ENCODE assay signal across 22 mouse cellular contexts in genomic region chr13:43288026-43288425, GRCm38 (mm10). TPM values are rescaled to one million over a fixed set of nuclear protein-coding genes. Genes with fewer than 3 reads are reported as not detected.
DNase-seq lines count a peak whose midpoint lies in the region; ATAC-seq and TF ChIP-seq lines count a peak whose summit lies in the region.
"Had no signal": no experiment of that assay in that cellular context is flagged by ENCODE, and none has a peak within 500 bp of the region (broad histone marks: within the 10 kb centered on the region; RNA-seq: fewer than 3 reads in every experiment).

No protein-coding gene starts in this region.

- TF ChIP-seq CTCF in hindbrain, postnatal 0 days (IDR thresholded peaks at IDR 0.05; ENCODE audit: low read depth): no peak

- no peak overlapping the region for H3K4me2 ChIP-seq in hindbrain, postnatal 0 days (ENCODE audit: low read depth, low read length)
- no peak overlapping the region for H3K4me2 ChIP-seq in neural tube, embryonic 13.5 days
- H3K4me2 ChIP-seq in neural tube, embryonic 15.5 days: no peak overlapping the region
- H3K4me2 ChIP-seq: embryonic facial prominence, embryonic 13.5 days; forebrain, embryonic 15.5 days; heart, embryonic 12.5 days; limb, embryonic 13.5 days; liver, embryonic 13.5 days; lung, embryonic 14.5 days had no signal

- WGBS in hindbrain, embryonic 10.5 days: 46% methylated on average over 5 of the region's 5 CpGs
- WGBS in hindbrain, postnatal 0 days: 53% methylated on average over 5 of the region's 5 CpGs
- 53% methylated on average over 5 of the region's 5 CpGs for WGBS in neural tube, embryonic 13.5 days
- WGBS in neural tube, embryonic 15.5 days: 58% methylated on average over 5 of the region's 5 CpGs

- H3K4me3 ChIP-seq in hindbrain, embryonic 10.5 days: no peak overlapping the region
- H3K4me3 ChIP-seq in hindbrain, postnatal 0 days (ENCODE audit: low read length): no peak overlapping the region
- H3K4me3 ChIP-seq in neural tube, embryonic 13.5 days: no peak overlapping the region
- no peak overlapping the region for H3K4me3 ChIP-seq in neural tube, embryonic 15.5 days (replicated peaks)
- H3K4me3 ChIP-seq: embryonic facial prominence, embryonic 13.5 days; forebrain, embryonic 15.5 days; heart, embryonic 12.5 days; limb, embryonic 13.5 days; liver, embryonic 13.5 days had no signal

- peak; percentile 52 for DNase-seq in cerebellum, adult 11-12 months
- no peak for DNase-seq in hindbrain, embryonic 10.5 days (ENCODE audit: low spot score)
- DNase-seq in hindbrain, postnatal 0 days (ENCODE audit: low spot score): no peak
- DNase-seq: adrenal gland, postnatal 25 days; kidney, adult 18-20 months; liver, embryonic 13.5 days; lung, embryonic 14.5 days; lung, postnatal 4 days; right cerebral cortex, adult 18-20 months; thymus, postnatal 14 days had no signal

- ATAC-seq in cerebellum, adult (ENCODE audit: insufficient number of reproducible peaks, low FRiP score, low TSS enrichment): no peak
- ATAC-seq in hindbrain, postnatal 0 days: no peak
- no peak for ATAC-seq in neural tube, embryonic 13.5 days (ENCODE audit: low read depth)
- no peak for ATAC-seq in neural tube, embryonic 15.5 days (ENCODE audit: low FRiP score)
- no peak for ATAC-seq in megakaryocyte-erythroid progenitor cell, adult 5-6 weeks (replicated peaks; ENCODE audit: low FRiP score, low TSS enrichment, poor library complexity, severe bottlenecking)
- ATAC-seq: CD4-positive, CD25-positive, alpha-beta regulatory T cell, adult 4 months; forebrain, embryonic 15.5 days had no signal

- no peaks in the 10 kb centered on the region for H3K36me3 ChIP-seq in hindbrain, embryonic 10.5 days
- no peaks in the 10 kb centered on the region for H3K36me3 ChIP-seq in hindbrain, postnatal 0 days (ENCODE audit: insufficient read depth, low read length)
- no peaks in the 10 kb centered on the region for H3K36me3 ChIP-seq in neural tube, embryonic 13.5 days
- no peaks in the 10 kb centered on the region for H3K36me3 ChIP-seq in neural tube, embryonic 15.5 days
- H3K36me3 ChIP-seq: embryonic facial prominence, embryonic 13.5 days; forebrain, embryonic 15.5 days; G1E; heart, embryonic 12.5 days; limb, embryonic 13.5 days; liver, embryonic 13.5 days had no signal

- H3K9me3 ChIP-seq in hindbrain, embryonic 10.5 days: no peaks in the 10 kb centered on the region
- H3K9me3 ChIP-seq in hindbrain, postnatal 0 days (ENCODE audit: low read length): no peaks in the 10 kb centered on the region
- H3K9me3 ChIP-seq in neural tube, embryonic 13.5 days: no peaks in the 10 kb centered on the region
- no peaks in the 10 kb centered on the region for H3K9me3 ChIP-seq in neural tube, embryonic 15.5 days (replicated peaks)
- H3K9me3 ChIP-seq: embryonic facial prominence, embryonic 13.5 days; forebrain, embryonic 15.5 days; G1E; limb, embryonic 13.5 days; liver, embryonic 13.5 days had no signal

- H3K9ac ChIP-seq in hindbrain, postnatal 0 days (replicated peaks; ENCODE audit: low read length): no peak overlapping the region
- no peak overlapping the region for H3K9ac ChIP-seq in neural tube, embryonic 13.5 days
- no peak overlapping the region for H3K9ac ChIP-seq in neural tube, embryonic 15.5 days (replicated peaks)
- H3K9ac ChIP-seq: embryonic facial prominence, embryonic 13.5 days; forebrain, embryonic 15.5 days; heart, embryonic 12.5 days; limb, embryonic 13.5 days; liver, embryonic 13.5 days; lung, embryonic 14.5 days had no signal

- H3K27ac ChIP-seq in hindbrain, embryonic 10.5 days: peak overlapping the region; percentile 56; the same call in 1 of the 2 replicates
- no peak overlapping the region for H3K27ac ChIP-seq in hindbrain, postnatal 0 days
- peak overlapping the region; percentile 54 for H3K27ac ChIP-seq in neural tube, embryonic 13.5 days (replicated peaks)
- H3K27ac ChIP-seq in neural tube, embryonic 15.5 days (replicated peaks): no peak overlapping the region
- H3K27ac ChIP-seq: embryonic facial prominence, embryonic 13.5 days; forebrain, embryonic 15.5 days; kidney, postnatal 0 days; limb, embryonic 13.5 days; liver, embryonic 13.5 days; stomach, postnatal 0 days had no signal

- no peaks in the 10 kb centered on the region for H3K27me3 ChIP-seq in hindbrain, embryonic 10.5 days (ENCODE audit: insufficient read depth, poor library complexity, severe bottlenecking)
- H3K27me3 ChIP-seq in hindbrain, postnatal 0 days (ENCODE audit: insufficient read depth, low read length): no peaks in the 10 kb centered on the region
- no peaks in the 10 kb centered on the region for H3K27me3 ChIP-seq in neural tube, embryonic 13.5 days
- H3K27me3 ChIP-seq in neural tube, embryonic 15.5 days (replicated peaks): no peaks in the 10 kb centered on the region
- H3K27me3 ChIP-seq: embryonic facial prominence, embryonic 13.5 days; forebrain, embryonic 15.5 days; heart, embryonic 12.5 days; limb, embryonic 13.5 days; liver, embryonic 13.5 days had no signal

- peaks cover 13% of the 10 kb centered on the region for H3K4me1 ChIP-seq in hindbrain, embryonic 10.5 days (replicated peaks)
- no peaks in the 10 kb centered on the region; the same call in 1 of the 2 replicates for H3K4me1 ChIP-seq in hindbrain, postnatal 0 days (ENCODE audit: insufficient read depth, low read length)
- peaks cover 44% of the 10 kb centered on the region for H3K4me1 ChIP-seq in neural tube, embryonic 13.5 days (replicated peaks)
- H3K4me1 ChIP-seq in neural tube, embryonic 15.5 days: peaks cover 27% of the 10 kb centered on the region

RNA-seq across cellular contexts. Expression of gene Gfod1, which starts 15.9 kb away (rescaled TPM):
- 0.43 and 0.46 TPM in 2 replicates for polyA plus RNA-seq in hindbrain, embryonic 10.5 days (2016; fragmentation: Nextera tagmentation; extraction: Ambion mirVana)
- total RNA-seq in hindbrain, postnatal 0 days (2014; rRNA removed): 26.3 and 26.9 TPM in 2 replicates
- 2.6 and 2.7 TPM in 2 replicates for polyA plus RNA-seq in hindbrain, postnatal 0 days (2015; fragmentation: Nextera tagmentation; extraction: Ambion mirVana)
- 1.8 and 2.0 TPM in 2 replicates for polyA plus RNA-seq in neural tube, embryonic 13.5 days (2015; fragmentation: Nextera tagmentation; extraction: Ambion mirVana)
- 1.9 and 2.7 TPM in 2 replicates for polyA plus RNA-seq in neural tube, embryonic 15.5 days (2015; fragmentation: Nextera tagmentation; extraction: Ambion mirVana)
- 1.2 and 1.6 TPM in 2 replicates for total RNA-seq in megakaryocyte-erythroid progenitor cell, adult 5-6 weeks (2014; fragmentation: Nextera tagmentation)
- 0.42 and 2.9 TPM in 2 replicates for total RNA-seq in megakaryocyte-erythroid progenitor cell, adult 5-6 weeks (2017)

Comparison
In these comparisons a context has a peak if more than half of its experiments do, and no peak if none do; other contexts are left out.
1. H3K27ac ChIP-seq: peak in hindbrain, embryonic 10.5 days (single experiment) and neural tube, embryonic 13.5 days (single experiment); none in hindbrain, postnatal 0 days (single experiment) and neural tube, embryonic 15.5 days (single experiment).